Mouse (Mus musculus) adrenal gland, postnatal 0 days (tissue): Measurements from ENCODE around the gene Olfr995. TPM values are rescaled to one million over a fixed set of nuclear protein-coding genes. Genes with fewer than 3 reads are reported as not detected.

ENCODE experiments used
- polyA plus RNA-seq: library from polyadenylated mRNA; unstranded; fragments of >200 nt; fragmentation: Nextera tagmentation; extraction: Ambion mirVana; gene quantifications from 2 replicates; pipeline ENCODE4 v1.2.1, GENCODE M21; 2015

The Olfr995 gene
- polyA plus RNA-seq = not detected in 2 replicates

GRCm38 (mm10) chr2:85443539-85443938, at the start of gene Olfr995:
Gene Olfr995 (minus strand): TSS chr2:85443639.

GRCm38 (mm10) chr2:85436351-85436750, 7.1 kb downstream of the Olfr995 start, which contains the start of gene Olfr994:
Gene Olfr994 (minus strand): TSS chr2:85436451.

GRCm38 (mm10) chr2:85414777-85415176, 28.7 kb downstream of the Olfr995 start, which contains the start of gene Olfr993:
Gene Olfr993 (minus strand): TSS chr2:85414877.

GRCm38 (mm10) chr2:85409369-85409768, 34.1 kb downstream of the Olfr995 start, which contains the start of gene Olfr992:
Gene Olfr992 (minus strand): TSS chr2:85409469.

Other genes starting within 250 kb of the Olfr995 start
- 1.9 and 2.1 TPM in 2 replicates for gene Lrrc55, start 246.4 kb downstream of the Olfr995 start, polyA plus RNA-seq
- not detected in 2 replicates for gene Olfr987, start 104.3 kb downstream of the Olfr995 start, polyA plus RNA-seq
- not detected in 2 replicates for gene Olfr988, start 80.4 kb downstream of the Olfr995 start, polyA plus RNA-seq
- not detected in 2 replicates for gene Olfr992, start 34.2 kb downstream of the Olfr995 start, polyA plus RNA-seq
- not detected in 2 replicates for gene Olfr993, start 28.8 kb downstream of the Olfr995 start, polyA plus RNA-seq
- gene Olfr994, start 7.2 kb downstream of the Olfr995 start, polyA plus RNA-seq = not detected in 2 replicates
- 0.19 and 0.83 TPM in 2 replicates for gene 4833423E24Rik, start 75.4 kb upstream of the Olfr995 start, polyA plus RNA-seq
- gene Olfr996, start 135.6 kb upstream of the Olfr995 start, polyA plus RNA-seq = not detected in 2 replicates
- gene Olfr998, start 145.3 kb upstream of the Olfr995 start, polyA plus RNA-seq = 0.22 TPM in 1 of 2 replicates, not detected in the other
- gene Olfr1000, start 168.3 kb upstream of the Olfr995 start, polyA plus RNA-seq = not detected in 2 replicates
- gene Olfr1002, start 207.1 kb upstream of the Olfr995 start, polyA plus RNA-seq = not detected in 2 replicates
- not detected in 2 replicates for gene Olfr154, start 220.8 kb upstream of the Olfr995 start, polyA plus RNA-seq
- 0.11 TPM in 1 of 2 replicates, not detected in the other for gene Olfr1006, start 235.1 kb upstream of the Olfr995 start, polyA plus RNA-seq
- gene Olfr1008, start 245.8 kb upstream of the Olfr995 start, polyA plus RNA-seq = not detected in 2 replicates